Mouse (Mus musculus) neural tube, embryonic 10.5 days (tissue): ENCODE results near the gene Kif1bp.

ENCODE experiments used
- DNase-seq: peaks from one replicate; pipeline ENCODE4 v3.0.0-alpha.2; 2017; ENCODE audit warnings: low spot score; ENCODE audit errors: extremely low spot score

Kif1bp gene

DNA sequence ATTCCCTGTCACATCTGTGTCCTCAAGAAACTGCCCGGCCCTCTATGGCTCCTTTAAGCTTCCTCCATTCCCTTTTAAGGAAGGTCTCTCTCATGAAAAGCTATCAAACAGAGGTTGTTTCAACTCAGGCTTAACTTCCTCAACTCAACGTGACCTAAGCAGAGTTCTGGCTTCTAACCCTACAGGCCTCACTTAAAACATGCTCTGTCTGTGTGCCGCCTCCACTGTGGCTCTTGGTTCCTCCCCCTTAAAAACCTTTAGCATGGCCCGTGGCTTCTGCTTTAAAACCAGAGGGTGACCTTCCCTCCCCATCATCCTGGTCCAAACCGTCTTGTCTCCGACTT is 21.7 kb downstream of the Kif1bp start:
- no peak for DNase-seq

DNA sequence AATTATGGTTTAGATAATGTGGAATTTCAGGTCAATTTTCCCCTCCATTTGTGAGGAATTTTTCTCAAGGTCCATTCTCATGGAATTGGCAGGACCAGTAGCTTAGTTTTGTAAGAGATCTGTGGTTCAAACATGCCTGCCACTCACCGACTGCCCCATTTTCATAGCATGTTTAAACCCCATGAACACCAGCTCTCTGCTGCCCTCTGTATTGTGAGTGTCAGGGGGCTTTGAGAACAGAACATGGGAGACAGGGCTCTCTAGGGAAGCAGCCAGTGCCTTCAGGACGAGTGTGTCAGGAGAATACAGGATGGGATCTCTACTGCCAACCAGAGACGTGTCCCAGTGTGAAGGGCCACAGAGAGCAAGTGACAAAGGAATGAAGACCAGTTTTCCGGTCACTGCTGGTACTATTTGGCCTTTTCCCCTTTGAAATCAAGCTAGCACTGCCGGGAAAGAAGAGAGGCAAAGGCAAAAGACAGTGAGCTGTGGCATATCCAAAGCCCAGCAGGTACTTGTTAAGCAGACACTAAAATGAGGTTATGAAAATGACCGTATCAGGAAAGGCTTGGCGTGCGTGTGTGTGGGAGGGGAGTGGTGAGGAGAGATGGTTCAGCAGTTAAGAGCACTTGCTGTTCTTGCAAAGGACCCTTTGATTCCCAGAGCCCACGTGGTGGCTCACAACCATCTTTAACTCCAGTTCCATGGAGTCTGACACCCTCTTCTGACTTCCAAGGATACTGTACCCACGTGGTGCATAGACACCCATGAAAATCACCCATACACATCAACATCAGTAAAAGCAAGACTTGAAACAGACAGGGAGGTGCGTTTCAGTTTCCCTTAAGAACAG is 22.3 kb downstream of the Kif1bp start:
- DNase-seq, result no peak

DNA sequence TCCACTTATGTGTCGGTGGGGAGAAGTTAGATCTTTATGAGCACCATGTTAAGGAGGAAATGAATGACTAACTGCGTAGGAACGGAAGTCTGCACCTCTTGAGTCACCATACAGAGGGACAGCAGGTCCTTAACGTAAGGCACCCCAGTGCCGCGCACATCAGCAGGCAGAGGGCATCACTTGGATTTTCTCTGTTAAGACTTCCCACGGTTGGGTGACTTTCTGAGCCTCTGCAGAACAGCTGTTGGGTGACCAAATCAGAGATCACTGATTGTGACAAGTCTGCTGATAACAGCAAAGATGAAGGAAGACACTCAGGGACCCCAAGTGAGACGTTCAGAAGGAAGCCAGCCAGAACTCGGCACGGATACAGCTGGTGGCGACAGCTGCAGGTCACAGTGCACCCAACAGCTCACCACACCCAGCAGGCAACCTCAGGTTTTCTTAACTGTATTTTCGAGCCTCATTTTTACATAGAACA is 24.6 kb downstream of the Kif1bp start:
- DNase-seq, result no peak

DNA sequence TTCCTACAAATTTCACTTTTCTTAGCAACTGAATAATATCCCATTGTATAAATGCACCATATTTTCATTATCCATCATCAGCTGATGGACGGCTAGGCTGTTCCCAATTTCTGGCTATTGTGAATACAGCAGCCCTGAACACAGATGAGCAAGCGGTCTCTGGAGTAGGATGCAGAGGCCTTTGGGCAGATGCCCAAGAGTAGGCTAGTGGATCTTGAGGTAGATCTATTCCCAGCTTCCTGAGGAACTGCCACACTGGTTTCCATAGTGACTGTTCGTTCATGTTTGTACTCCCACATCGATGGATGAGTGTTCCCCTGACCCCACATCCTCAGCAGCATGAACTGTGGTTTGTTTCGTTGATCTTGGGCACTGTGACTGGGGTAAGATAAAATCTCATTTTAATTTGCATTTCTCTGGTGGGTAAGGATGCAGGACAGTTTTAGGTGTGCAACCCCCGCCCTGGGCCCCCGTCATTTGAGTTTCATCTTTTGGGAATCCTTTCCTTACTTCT is 27.4 kb downstream of the Kif1bp start:
- no peak for DNase-seq

DNA sequence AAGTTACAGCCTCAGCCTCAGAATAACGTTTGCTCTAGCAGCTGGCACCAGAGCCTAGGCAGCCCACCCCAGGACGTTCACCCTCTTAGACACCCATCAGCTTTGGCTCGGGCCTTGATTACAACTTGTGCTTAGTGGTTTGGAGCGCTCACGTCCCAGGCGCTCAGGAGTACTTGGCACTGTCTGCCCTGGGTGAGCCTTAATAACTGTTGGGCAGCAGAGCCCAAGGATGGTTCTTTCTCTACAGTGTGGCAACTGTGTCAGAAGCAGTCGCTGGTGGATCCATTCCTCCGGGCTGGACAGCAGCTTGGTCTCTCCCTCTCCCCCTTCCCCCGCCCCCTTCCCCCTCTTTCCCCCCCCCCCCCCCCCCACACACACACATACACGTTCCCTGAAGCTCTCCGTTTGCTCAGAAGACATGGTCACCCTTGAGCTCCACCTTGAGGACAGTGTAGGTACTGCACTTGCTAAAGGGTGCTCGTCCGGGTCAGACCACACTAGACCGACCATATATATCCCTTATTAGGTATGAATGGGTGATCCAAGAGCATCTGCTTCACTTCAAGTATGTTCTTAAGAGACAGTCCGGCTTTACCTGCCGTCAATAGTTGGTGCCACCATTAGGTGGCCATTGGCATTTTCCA is 28.6 kb downstream of the Kif1bp start:
- peak; percentile 75 for DNase-seq

DNA sequence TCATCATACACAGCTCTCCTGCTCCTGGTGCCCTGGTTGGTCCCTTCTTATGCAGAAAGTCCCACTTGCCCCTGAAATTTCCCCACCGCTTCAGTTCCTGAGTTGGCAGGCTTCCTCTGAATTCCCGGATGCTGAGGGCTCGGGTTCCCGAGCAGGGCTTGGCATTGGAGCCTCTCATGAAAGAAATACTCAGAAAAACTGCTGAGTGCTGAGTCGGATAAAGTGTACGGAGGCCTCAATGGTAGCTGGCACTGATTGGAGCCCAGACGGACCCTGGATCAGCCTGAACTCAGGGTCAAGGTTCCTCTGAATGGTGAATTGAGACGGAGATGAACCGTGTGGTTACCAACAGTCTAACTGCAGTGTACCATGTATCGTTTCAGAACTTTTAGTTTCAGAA is 31.8 kb downstream of the Kif1bp start:
- no peak for DNase-seq

DNA sequence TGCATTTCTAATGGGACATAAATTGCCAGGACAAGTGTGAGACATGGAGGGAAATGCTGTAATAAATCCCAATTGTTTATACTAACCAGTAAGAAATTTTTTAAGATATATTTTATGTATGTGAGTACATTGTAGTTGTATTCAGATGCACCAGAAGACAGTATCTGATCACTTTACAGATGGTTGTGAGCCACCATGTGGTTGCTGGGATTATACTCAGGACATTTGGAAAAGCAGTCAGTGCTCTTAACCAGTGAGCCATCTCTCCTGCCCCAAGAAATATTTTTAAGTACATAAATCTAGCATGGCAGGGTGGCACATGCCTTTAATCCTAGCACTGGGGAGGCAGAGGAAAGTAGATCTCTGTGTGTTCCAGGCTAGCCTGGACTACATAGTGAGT is 32.5 kb downstream of the Kif1bp start:
- DNase-seq, result no peak

DNA sequence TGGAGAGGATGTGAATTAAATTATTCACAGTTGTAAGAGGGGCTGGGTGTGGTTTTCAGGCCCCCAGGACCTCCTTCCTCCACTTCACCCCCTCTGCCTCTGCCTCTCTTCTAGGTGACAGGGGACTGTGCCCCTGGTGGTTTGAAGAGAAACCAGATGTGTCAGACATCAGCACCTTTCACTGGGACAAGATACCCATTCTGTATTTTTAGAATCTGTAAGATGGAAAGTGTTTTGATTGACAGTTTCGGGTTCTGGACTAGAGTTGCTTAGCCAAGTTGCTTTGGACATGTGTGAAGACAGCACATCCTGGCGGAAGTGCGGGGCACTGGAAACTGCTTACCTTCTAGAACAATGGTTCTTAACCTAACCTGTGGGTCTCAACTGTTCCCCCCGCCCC is 33.9 kb downstream of the Kif1bp start:
- DNase-seq, result no peak

DNA sequence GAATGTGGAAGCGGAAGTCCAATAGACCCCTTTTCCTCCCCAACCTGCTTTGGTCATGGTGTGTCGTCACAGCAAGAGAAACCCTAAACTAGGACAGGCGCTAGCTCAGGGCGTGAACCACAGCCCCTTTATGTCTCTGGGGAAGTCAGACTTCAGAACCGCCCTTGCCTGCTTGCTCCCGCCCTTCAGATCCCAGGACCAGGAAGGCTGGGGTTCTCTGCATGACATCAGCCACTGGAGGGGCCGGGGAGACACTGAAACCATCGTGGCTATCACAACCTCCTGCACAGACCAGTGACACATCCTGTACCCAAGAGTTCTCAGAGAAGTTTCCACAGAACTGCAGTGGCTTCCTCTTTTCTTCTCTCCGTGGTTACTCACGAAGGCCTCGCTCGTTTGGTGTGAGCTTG is 34.9 kb downstream of the Kif1bp start:
- no peak for DNase-seq

DNA sequence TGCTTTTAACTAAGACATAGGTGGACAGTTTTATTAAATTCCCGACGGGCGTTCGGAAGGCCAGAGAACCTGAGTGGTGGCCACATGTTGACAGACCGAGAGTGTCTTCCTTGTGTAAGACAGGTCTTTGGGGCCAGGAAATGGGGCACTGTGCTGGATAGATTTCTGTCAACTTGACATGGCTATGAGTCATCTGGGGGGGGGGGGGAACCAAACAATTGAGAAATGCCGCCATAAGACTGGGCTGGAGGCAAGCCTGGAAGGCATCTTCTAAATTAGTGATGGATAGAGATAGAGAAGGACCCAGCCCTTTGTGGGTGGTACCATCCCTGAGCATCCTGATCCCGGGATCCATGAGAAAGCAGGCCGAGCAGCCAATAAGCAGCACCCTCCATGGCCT is 35.3 kb downstream of the Kif1bp start:
- DNase-seq, result no peak

DNA sequence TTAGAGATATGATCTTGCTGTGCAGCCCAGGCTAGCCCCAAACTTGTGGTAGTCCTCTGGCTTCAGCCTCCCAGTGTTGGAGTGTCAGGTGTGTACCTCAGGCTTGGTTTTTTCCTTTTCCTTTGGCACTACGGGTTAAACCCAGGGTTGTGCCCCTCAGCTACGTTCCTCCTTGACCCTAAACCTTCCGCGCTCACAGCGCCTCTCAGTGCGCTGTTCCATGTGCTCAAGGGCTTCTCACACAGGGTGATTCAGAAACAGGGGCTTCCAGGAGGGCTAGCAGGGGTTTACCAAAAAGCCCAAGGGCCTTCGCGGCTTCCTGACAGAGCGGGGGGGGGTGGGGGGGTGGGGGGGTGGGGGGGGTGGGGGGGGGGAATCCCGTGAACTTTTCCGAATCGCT is 35.8 kb downstream of the Kif1bp start:
- no peak for DNase-seq

DNA sequence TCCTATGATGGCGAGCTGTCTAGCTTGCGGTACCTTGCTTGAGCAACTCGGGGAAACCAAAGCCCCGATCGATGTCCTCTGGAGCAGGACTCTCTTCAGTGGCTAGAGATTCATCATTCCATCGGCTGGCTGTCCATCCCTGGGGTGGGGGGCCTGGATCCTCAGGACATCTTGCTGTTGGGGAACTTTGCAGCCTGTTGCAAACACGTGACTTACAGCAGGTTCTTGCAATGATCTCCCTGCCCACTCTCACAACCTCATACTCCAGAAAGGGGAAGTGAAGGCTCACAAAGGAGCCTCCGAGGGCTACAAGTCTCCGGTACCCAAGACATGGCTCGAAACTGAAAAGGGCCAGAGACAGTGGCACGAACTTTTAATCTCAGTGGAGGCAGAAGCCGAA is 36.8 kb downstream of the Kif1bp start:
- no peak for DNase-seq

DNA sequence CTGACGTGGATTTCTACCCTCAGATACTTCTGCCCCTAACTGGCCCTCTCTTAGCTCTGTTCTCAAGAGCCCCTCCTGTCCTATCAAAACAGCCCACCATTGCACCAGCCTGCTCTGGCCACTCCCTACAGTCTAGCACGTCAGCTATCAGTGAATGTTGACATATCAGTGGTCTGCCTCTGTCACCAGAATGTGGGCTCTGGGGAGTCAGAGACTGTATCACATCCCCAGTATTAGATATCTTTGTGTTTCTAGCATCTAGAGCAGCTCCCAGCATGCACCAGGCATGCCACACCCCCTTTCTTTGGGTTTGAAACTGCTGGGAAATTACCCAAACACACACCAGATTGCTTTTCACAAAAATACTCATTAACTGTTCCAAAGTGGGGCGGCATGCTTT is 37.5 kb downstream of the Kif1bp start:
- DNase-seq, result no peak

DNA sequence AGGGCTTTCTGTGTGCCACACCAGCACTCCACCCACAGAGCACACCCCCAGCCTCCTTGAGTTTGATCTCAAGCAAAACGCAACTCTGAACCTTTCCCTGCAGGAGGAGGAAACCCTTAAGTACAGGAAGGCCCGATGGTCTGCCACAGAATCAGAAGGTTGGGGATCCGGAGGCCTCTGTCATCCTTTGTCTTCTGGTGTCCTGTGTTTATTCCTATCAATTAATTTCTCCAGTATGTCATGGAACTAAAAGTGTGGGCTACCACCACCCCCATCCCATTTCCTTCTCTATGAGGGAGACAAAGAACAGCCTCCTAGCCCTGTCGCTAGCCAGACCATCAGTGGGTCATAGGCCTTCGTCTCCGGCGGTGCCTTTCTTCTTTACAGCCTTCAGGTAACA is 43.7 kb downstream of the Kif1bp start:
- no peak for DNase-seq

DNA sequence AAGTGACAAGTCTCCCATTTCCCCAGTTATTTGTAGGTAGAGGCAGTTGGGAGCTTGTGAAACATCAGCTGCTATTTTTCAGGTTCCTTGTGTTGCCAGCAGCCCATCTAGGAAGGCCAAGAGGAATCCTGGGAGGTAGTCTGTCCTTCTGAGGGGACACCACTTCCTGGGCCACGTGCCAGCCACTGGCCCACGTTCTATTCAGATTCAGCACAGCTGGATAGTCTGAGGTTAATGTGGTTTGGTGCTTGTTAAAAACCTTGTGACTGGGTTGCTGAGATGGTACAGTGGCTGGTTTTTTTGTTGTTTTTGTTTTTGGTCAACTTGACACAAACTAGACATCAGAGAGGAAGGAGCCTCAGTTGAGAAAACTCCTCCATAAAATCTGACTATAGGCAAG is 45.4 kb downstream of the Kif1bp start:
- DNase-seq, result no peak

DNA sequence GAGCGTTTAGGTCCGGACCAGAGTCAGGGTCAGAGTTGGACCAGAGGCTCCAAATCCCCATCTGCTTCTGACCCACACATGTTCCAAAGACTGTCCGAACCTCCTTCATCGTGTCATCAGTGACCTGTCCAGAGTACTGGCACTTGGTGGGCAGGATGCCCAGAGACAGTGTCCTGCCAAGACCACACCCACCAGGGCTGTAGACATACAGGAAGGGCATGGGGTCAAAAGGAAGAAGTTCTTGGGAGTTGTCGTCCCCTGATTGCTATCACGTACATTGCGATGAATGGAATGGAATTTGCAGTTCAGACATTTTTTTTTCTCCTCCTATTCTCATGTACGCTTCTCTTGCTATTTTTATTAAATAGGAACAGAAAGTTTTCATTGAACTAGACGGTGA is 48.1 kb downstream of the Kif1bp start:
- no peak for DNase-seq

DNA sequence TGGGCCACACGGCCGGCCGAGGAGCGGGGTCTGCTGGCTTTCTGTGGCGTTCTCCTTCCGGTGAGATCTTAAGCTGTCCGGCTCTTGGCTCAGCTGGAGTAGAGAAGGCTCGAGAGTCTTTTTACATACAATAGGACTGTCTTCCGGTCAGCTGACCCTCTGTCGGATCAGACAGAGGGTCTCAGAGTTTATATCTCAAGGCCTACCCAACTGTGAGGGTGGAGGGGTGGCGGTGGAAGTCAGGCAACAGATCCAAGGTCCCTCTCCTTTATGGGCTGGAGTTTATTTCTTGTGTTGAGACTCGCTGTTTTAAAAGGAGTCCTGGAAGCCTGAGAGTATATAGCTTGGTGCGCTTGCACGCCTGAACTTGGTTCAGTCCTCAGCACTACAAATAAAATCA is 50.9 kb downstream of the Kif1bp start, which contains the start of gene Srgn:
Gene Srgn, minus strand, starts transcription at position 101 of the 400 bp plus-strand sequence.
- DNase-seq, result no peak

DNA sequence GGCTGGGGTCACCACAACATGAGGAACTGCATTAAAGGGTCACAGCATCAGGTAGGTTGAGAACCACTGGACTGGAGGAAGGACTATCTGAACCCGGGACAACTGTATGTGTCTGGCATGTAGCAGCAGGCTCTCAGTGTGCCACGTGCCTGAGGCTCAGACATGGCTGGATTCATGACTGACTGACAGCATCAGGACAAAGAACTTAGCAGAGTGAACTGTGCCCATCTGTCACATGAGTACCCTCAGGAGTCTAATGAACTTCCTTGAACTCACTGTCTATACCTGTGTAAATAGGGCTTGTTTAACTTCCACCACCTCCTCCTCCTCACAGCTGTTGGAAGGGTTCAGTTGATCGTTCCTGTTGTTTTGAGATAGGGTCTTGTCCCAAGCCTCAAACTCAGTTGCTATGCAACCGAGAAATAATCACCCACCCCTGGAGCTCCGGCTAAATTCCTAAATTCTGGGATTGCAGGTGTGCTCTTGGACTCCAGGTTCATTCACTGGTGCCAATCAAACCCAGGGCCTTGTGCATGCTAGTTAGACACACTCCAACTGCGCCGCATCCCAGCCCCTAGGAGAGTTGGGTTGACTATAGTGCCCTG is 55.8 kb downstream of the Kif1bp start:
- no peak for DNase-seq

DNA sequence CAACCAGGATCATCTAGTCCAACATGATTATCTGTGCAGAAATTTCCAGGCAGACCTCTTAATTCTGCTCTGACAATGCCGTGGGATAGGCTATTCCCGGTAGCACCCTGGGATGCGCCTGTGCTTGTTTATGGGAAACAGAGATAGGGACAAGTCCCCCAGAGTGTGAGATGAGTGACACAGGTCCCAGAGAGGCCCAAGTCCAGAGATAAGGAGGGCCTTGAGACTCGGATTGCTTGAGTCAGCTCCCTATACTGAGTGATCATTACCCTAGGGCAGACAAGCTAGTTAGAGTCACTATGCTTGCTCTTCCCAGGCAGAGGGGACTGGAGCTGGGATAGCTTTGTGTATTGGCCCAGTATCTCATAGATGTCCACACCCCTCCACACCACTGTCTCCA is 56.5 kb downstream of the Kif1bp start:
- no peak for DNase-seq

DNA sequence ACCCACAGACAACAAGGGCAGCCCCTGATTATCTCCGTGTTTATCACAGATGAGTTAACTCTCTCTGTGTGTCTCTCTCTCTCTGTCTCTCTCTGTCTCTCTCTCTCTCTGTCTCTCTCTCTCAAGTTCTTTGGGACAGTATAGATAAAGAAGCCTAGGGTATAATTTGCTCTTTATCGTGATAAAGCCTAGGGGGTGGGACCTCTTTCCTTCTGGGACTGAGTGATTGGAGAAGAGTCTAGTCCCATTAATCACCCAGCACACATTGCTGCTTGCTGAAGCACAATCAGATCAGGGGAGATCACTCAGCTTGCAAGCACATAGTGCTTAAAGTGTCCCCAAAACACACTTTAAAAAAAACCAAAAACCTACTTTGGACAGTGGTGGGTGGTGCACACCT is 57.3 kb downstream of the Kif1bp start:
- no peak for DNase-seq

DNA sequence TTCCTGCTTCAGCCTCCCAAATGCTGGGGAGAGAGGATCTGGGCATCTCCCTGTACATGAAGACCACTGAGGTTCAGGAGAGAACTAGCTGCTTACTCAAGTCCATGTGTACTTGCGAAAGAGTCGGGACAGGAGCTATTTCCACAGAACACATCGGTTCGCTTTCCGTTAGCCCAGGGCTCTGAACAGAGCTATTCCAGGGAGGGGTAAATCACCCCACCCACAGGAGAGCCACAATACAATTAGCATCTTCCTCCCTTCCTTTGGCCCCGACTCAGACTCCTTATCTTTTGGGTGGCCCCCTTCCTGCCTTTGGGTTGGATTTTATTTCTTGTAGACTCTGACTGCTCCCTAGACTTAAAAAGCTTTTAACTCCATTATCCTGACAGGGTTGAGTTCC is 60.7 kb downstream of the Kif1bp start:
- no peak for DNase-seq

DNA sequence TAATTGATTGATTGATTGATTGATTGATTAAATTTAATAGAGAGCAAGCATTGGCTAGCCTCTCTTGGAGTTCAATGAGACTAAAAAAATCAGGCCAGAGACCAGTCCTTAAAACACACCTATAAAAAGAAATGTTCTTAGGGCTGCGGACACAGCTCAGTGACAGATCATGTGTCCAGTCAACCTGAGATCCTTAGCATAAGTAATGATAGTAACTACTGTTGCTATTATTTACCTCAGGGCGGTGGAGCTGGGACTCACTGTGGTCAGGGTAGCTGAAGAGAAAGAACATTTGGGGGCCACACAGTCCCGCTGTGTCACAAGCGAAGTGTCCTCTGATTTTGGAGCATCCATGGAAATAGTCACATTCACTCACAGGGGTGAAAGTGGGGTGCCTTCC is 65.4 kb downstream of the Kif1bp start:
- no peak for DNase-seq
